21 mouse cellular contexts compared by ENCODE assay signal in the genomic region with DNA sequence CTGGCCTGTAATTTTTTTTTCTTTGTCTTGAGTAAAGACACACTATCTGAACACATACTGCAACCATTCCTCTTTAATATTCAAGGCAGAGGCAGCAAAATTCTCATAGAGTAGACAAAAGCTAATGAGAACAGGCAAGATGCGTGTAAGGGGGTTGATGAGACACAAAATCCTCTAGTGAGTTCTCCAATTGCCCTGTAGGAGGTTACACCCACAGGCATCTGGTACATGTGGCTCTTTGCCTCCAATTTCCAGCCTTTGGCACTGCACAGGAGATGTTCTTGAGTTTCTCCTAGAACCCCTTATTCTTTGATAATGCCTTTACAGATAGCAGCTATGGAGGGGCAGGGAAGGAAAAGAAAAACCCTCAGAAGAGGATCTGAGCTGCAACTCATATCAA.
"Had no signal": no experiment of that assay in that cellular context is flagged by ENCODE, and none has a peak within 500 bp of the region (broad histone marks: within the 10 kb centered on the region; RNA-seq: fewer than 3 reads in every experiment).

No protein-coding gene starts in this region.

- H3K4me3 ChIP-seq: intestine, embryonic 15.5 days; kidney, embryonic 15.5 days; limb, embryonic 10.5 days; limb, embryonic 13.5 days; liver, embryonic 12.5 days; liver, embryonic 15.5 days; lung, embryonic 15.5 days had no signal

- DNase-seq: kidney, adult 11 months; kidney, adult 8-10 months; kidney, postnatal 14 days; kidney, postnatal 4 days; liver; lung, adult 18-20 months; lung, postnatal 14 days; lung, postnatal 4 days; midbrain, embryonic 14.5 days; right cerebral cortex, postnatal 25 days; spleen, adult 18-20 months; thymus, adult 2 months; thymus, postnatal 14 days; thymus, postnatal 4 days had no signal

- H3K27ac ChIP-seq: intestine, embryonic 15.5 days; kidney, embryonic 15.5 days; limb, embryonic 10.5 days; limb, embryonic 13.5 days; liver, embryonic 12.5 days; liver, embryonic 15.5 days; lung, embryonic 15.5 days had no signal
